Mouse (Mus musculus) layer of hippocampus, adult 18-20 months (tissue): ENCODE measurements at regions not wholly inside any gene's neighbourhood (a gene's known extent, or its start where the extent isn't known, plus 50 kb on each side); places are given as distances from the start of the nearest gene placed in this dataset.
"Not testable (repeated sequence)": the region's sequence is repeated elsewhere in the genome, so short reads cannot be mapped to it uniquely, and the experiment has no call there.

ENCODE experiments used
- DNase-seq, 2 experiments: peaks; one replicate each; pipeline ENCODE4 v3.0.0; 2022; ENCODE audit warnings: low spot score in 2 of 2

- no peak for DNase-seq
Measured at GRCm38 (mm10) chr13:7967886-7968285, 234.8 kb upstream of the Adarb2 start.

GRCm38 (mm10) chr13:7994198-7994597, 208.5 kb upstream of the Adarb2 start:
- peak; percentile 13 to 48 for DNase-seq

- not testable (repeated sequence) for DNase-seq
Measured at GRCm38 (mm10) chr13:8030096-8030495, 172.6 kb upstream of the Adarb2 start.

GRCm38 (mm10) chr13:8050930-8051495, 151.7 kb upstream of the Adarb2 start:
- DNase-seq, result no peak

GRCm38 (mm10) chr13:8056122-8056818, 146.4 kb upstream of the Adarb2 start:
- peak; percentile 1 to 3 for DNase-seq

GRCm38 (mm10) chr13:8087154-8087553, 115.5 kb upstream of the Adarb2 start:
- peak in 1 of 2 experiments; percentile 7 for DNase-seq

- peak in 1 of 2 experiments; percentile 19 for DNase-seq
Measured at GRCm38 (mm10) chr13:8089519-8089918, 113.1 kb upstream of the Adarb2 start.

GRCm38 (mm10) chr13:8108701-8109100, 94.0 kb upstream of the Adarb2 start:
- no peak for DNase-seq

GRCm38 (mm10) chr13:8112953-8113352, 89.7 kb upstream of the Adarb2 start:
- DNase-seq, result no peak

- no peak for DNase-seq
Measured at GRCm38 (mm10) chr13:8119013-8119412, 83.7 kb upstream of the Adarb2 start.

- DNase-seq, result no peak
Measured at GRCm38 (mm10) chr13:8119986-8120385, 82.7 kb upstream of the Adarb2 start.

GRCm38 (mm10) chr13:8134764-8135163, 67.9 kb upstream of the Adarb2 start:
- no peak for DNase-seq

GRCm38 (mm10) chr13:8139396-8139795, 63.3 kb upstream of the Adarb2 start:
- no peak for DNase-seq

GRCm38 (mm10) chr13:8152168-8152567, 50.5 kb upstream of the Adarb2 start:
- no peak for DNase-seq
